Mouse (Mus musculus): Measurements from ENCODE around the gene Nacc1. TPM values are rescaled to one million over a fixed set of nuclear protein-coding genes. Genes with fewer than 3 reads are reported as not detected.
A peak's percentile ranks its signal among the peaks of the same experiment; 100 is the strongest.

The Nacc1 gene
- total and polyA plus RNA-seq, 3 experiments, result 42.5 to 106 TPM; not detected in 1

- Histone ChIP-seq H3K36me3 (ENCODE audit: control insufficient read depth in 1 of 2, insufficient read depth in 2 of 2, low read length in 2 of 2) (peaks cover 0 to 15% of the 10 kb centered on the region in 2 experiments; a peak in 2 of 4 replicates), H3K4me3 (ENCODE audit: control insufficient read depth in 1 of 2, insufficient read depth in 1 of 2, low read depth in 2 of 2, low read length in 2 of 2) (peak within 1 kb of the TSS; percentile 83 to 98), H3K27me3 (ENCODE audit: control insufficient read depth in 1 of 2, insufficient read depth in 2 of 2, low read length in 2 of 2) (no peaks in the 10 kb centered on the region), H3K9ac (ENCODE audit: control insufficient read depth, low read depth, low read length, poor library complexity, severe bottlenecking) (peak within 1 kb of the TSS; percentile 98), H3K9me3 (replicated peaks; ENCODE audit: insufficient read depth, low read length) (no peaks in the 10 kb centered on the region), H3K27ac (ENCODE audit: control insufficient read depth, low read depth, low read length) (peak within 1 kb of the TSS; percentile 98), H3K79me2 (ENCODE audit: control insufficient read depth, insufficient read depth, low read length, poor library complexity) (peaks cover 32% of the 10 kb centered on the region), H3K4me1 (ENCODE audit: control insufficient read depth in 1 of 2, insufficient read depth in 2 of 2, low read length in 2 of 2) (peaks cover 6 to 24% of the 10 kb centered on the region in 2 experiments)
- peak; percentile 99 for DNase-seq (ENCODE audit: low read depth, low spot score)
- TF ChIP-seq ZC3H11A (IDR thresholded peaks at IDR 0.05; ENCODE audit: low read depth, low read length) (no peak), SIN3A (IDR thresholded peaks at IDR 0.05; ENCODE audit: low read length) (peak; percentile 66; the same call in 1 of the 2 replicates), UBTF (IDR thresholded peaks at IDR 0.05; ENCODE audit: borderline replicate concordance, insufficient read depth, low read depth, low read length) (peak; percentile 86; the same call in 1 of the 2 replicates), MXI1 (IDR thresholded peaks at IDR 0.05; ENCODE audit: low read depth, low read length) (peak; percentile 66), MYC (IDR thresholded peaks at IDR 0.05; ENCODE audit: low read depth, low read length) (peak; percentile 36; the same call in 1 of the 2 replicates), NELFE (IDR thresholded peaks at IDR 0.05; ENCODE audit: low read depth, low read length) (peak; percentile 92), HCFC1 (IDR thresholded peaks at IDR 0.05; ENCODE audit: low read depth, low read length) (0 out of 2 replicates have a peak, but pooled peaks have one; percentile 13), POLR2AphosphoS5 (IDR thresholded peaks at IDR 0.05; ENCODE audit: borderline replicate concordance, low read depth, low read length) (peak; percentile 74; the same call in 1 of the 2 replicates), POLR2A (IDR thresholded peaks at IDR 0.05; ENCODE audit: control insufficient read depth in 1 of 2, insufficient read depth in 1 of 2, low read depth in 1 of 2, low read length in 2 of 2, poor library complexity in 1 of 2) (peak; percentile 86 to 96), E2F4 (IDR thresholded peaks at IDR 0.05; ENCODE audit: borderline replicate concordance, low read depth, low read length) (0 out of 2 replicates have a peak, but pooled peaks have one; percentile 8), ZKSCAN1 (IDR thresholded peaks at IDR 0.05; ENCODE audit: low read depth, low read length) (no peak), RAD21 (IDR thresholded peaks at IDR 0.05; ENCODE audit: low read depth, low read length) (no peak), ZMIZ1 (IDR thresholded peaks at IDR 0.05; ENCODE audit: low read depth, low read length) (peak; percentile 91), MAX (IDR thresholded peaks at IDR 0.05; ENCODE audit: low read length) (peak; percentile 72; the same call in 1 of the 2 replicates), TBP (IDR thresholded peaks at IDR 0.05; ENCODE audit: low read depth, low read length) (peak; percentile 88), USF2 (IDR thresholded peaks at IDR 0.05; ENCODE audit: borderline replicate concordance in 1 of 2, insufficient read depth in 1 of 2, low read depth in 1 of 2, low read length in 2 of 2) (no peak), MEF2A (IDR thresholded peaks at IDR 0.05; ENCODE audit: extremely low read depth, insufficient replicate concordance, low read depth, low read length, poor library complexity, severe bottlenecking) (peak; percentile 71; the same call in 1 of the 2 replicates), CHD2 (IDR thresholded peaks at IDR 0.05; ENCODE audit: low read length) (no peak; the same call in 1 of the 2 replicates), GABPA (IDR thresholded peaks at IDR 0.05; ENCODE audit: low read depth, low read length) (no peak), EP300 (IDR thresholded peaks at IDR 0.05; ENCODE audit: low read depth in 1 of 2, low read length in 2 of 2) (peak; percentile 94 to 96), SMC3 (IDR thresholded peaks at IDR 0.05; ENCODE audit: low read depth, low read length) (peak; percentile 49), CTCF (IDR thresholded peaks at IDR 0.05 in 2 of 3, conservative IDR thresholded peaks at IDR 0.05 in 1 of 3; ENCODE audit: control insufficient read depth in 1 of 3, insufficient read depth in 1 of 3, low read depth in 2 of 3, low read length in 3 of 3, poor library complexity in 1 of 3, severe bottlenecking in 1 of 3) (peak in 2 of 3 experiments; percentile 43 to 50; a peak in 4 of 6 replicates), MYB (IDR thresholded peaks at IDR 0.05; ENCODE audit: low read depth, low read length) (peak; percentile 55), TCF12 (IDR thresholded peaks at IDR 0.05; ENCODE audit: low read depth, low read length) (peak; percentile 99), USF1 (IDR thresholded peaks at IDR 0.05; ENCODE audit: low read depth, low read length) (peak; percentile 34; the same call in 1 of the 2 replicates), JUND (IDR thresholded peaks at IDR 0.05; ENCODE audit: low read depth, low read length) (no peak), ETS1 (IDR thresholded peaks at IDR 0.05; ENCODE audit: low read depth, low read length) (peak; percentile 91), KAT2A (conservative IDR thresholded peaks at IDR 0.05; ENCODE audit: low read depth, low read length) (no peak; the same call in 1 of the 2 replicates), NRF1 (IDR thresholded peaks at IDR 0.05; ENCODE audit: insufficient read depth, low read depth, low read length, poor library complexity, severe bottlenecking) (peak; percentile 33; the same call in 1 of the 2 replicates), MAFK (IDR thresholded peaks at IDR 0.05; ENCODE audit: borderline replicate concordance, low read depth, low read length) (peak; percentile 27; the same call in 1 of the 2 replicates), POLR2AphosphoS2 (IDR thresholded peaks at IDR 0.05; ENCODE audit: low read length) (peak; percentile 94), TAL1 (IDR thresholded peaks at IDR 0.05; ENCODE audit: low read length) (peak; percentile 100), ELF1 (IDR thresholded peaks at IDR 0.05; ENCODE audit: low read depth, low read length) (peak; percentile 58; the same call in 1 of the 2 replicates)
These were observed 13.6 kb upstream of the Nacc1 start, which contains the start of gene Lyl1 for GRCm38 (mm10) chr8:84700941-84701911. TSS of gene Lyl1 (plus strand) at chr8:84701457.
